Mouse (Mus musculus) CH12.LX (cell line): ENCODE data around the gene Neurl1a. TPM values are rescaled to one million over a fixed set of nuclear protein-coding genes. Genes with fewer than 3 reads are reported as not detected.

Experiments used
- DNase-seq: peaks from one replicate; pipeline ENCODE4 v3.0.0-alpha.2; 2013; ENCODE audit errors: extremely low read depth
- H3K27ac ChIP-seq: 2 replicates; pipeline ENCODE4 v1.5.1; 2012; ENCODE audit warnings: low read depth, mild to moderate bottlenecking, control low read depth, moderate library complexity; ENCODE audit not compliant: insufficient read depth
- H3K27me3 ChIP-seq: replicated peaks from 2 replicates; pipeline ENCODE3; 2012; ENCODE audit warnings: inconsistent platforms
- H3K36me3 ChIP-seq, 2 experiments: replicated peaks in 1 of 2; 2 replicates each; pipeline versions ENCODE3 to v1.6.1; 2012; ENCODE audit warnings: inconsistent platforms in 1 of 2, low read length in 1 of 2, mild to moderate bottlenecking in 1 of 2, mixed read lengths in 1 of 2, moderate library complexity in 1 of 2; ENCODE audit not compliant: control insufficient read depth in 1 of 2, insufficient read depth in 1 of 2
- H3K4me1 ChIP-seq, 2 experiments: 2 replicates each; pipeline ENCODE4 v1.6.1; 2012; ENCODE audit warnings: inconsistent platforms in 1 of 2, moderate library complexity in 1 of 2; ENCODE audit not compliant: insufficient read depth in 2 of 2, control insufficient read depth in 1 of 2
- H3K4me2 ChIP-seq: 2 replicates; pipeline ENCODE4 v1.6.1; 2012; ENCODE audit warnings: low read depth, mild to moderate bottlenecking, control low read depth; ENCODE audit not compliant: poor library complexity, insufficient read depth, severe bottlenecking
- H3K4me3 ChIP-seq, 3 experiments: fragments of 150-350 bp in 1 of 3; sonication (generic) in 1 of 3; replicated peaks in 1 of 3; 2 replicates each; pipeline versions ENCODE3 to v1.5.1; 2011 to 2012; ENCODE audit warnings: low read depth in 2 of 3, low read length in 2 of 3, mild to moderate bottlenecking in 2 of 3, moderate library complexity in 2 of 3, control low read depth in 1 of 3, improper control_type of control experiment in 1 of 3, inconsistent platforms in 1 of 3, mixed read lengths in 1 of 3; ENCODE audit not compliant: poor library complexity in 1 of 3
- H3K79me2 ChIP-seq: replicated peaks from 2 replicates; pipeline ENCODE4 v1.6.1; 2012; ENCODE audit warnings: mild to moderate bottlenecking, moderate library complexity; ENCODE audit not compliant: control insufficient read depth, poor library complexity, insufficient read depth, severe bottlenecking; ENCODE audit errors: extremely low read depth
- H3K9ac ChIP-seq: 2 replicates; pipeline ENCODE4 v1.6.1; 2012; ENCODE audit warnings: low read depth, mild to moderate bottlenecking, control low read depth, moderate library complexity; ENCODE audit not compliant: insufficient read depth
- H3K9me3 ChIP-seq: replicated peaks from 2 replicates; pipeline ENCODE3; 2012; ENCODE audit warnings: low read length, inconsistent platforms, mixed read lengths
- BHLHE40 ChIP-seq: IDR thresholded peaks from 2 replicates; pipeline ENCODE4 v1.6.1; 2011; ENCODE audit warnings: mild to moderate bottlenecking, low read depth, low read length, improper control_type of control experiment
- CTCF ChIP-seq, 2 experiments: IDR thresholded peaks in 1 of 2; conservative IDR thresholded peaks in 1 of 2; 2 replicates each; pipeline ENCODE4 v1.5.1; 2011 to 2012; ENCODE audit warnings: low read depth in 2 of 2, low read length in 2 of 2, improper control_type of control experiment in 1 of 2, inconsistent platforms in 1 of 2, mild to moderate bottlenecking in 1 of 2, moderate library complexity in 1 of 2
- E2F4 ChIP-seq: IDR thresholded peaks from 2 replicates; pipeline ENCODE4 v1.6.1; 2011; ENCODE audit warnings: low read depth, low read length, improper control_type of control experiment; ENCODE audit not compliant: insufficient replicate concordance
- ETS1 ChIP-seq: conservative IDR thresholded peaks from 2 replicates; pipeline ENCODE4 v1.6.1; 2012; ENCODE audit warnings: low read depth, mild to moderate bottlenecking, inconsistent platforms, low read length, improper control_type of control experiment, moderate library complexity
- HCFC1 ChIP-seq: IDR thresholded peaks from 2 replicates; pipeline ENCODE4 v1.6.1; 2012; ENCODE audit warnings: low read depth, mild to moderate bottlenecking, inconsistent platforms, low read length, improper control_type of control experiment
- JUN ChIP-seq: IDR thresholded peaks from 2 replicates; pipeline ENCODE4 v1.6.1; 2011; ENCODE audit warnings: low read depth, mild to moderate bottlenecking, low read length, improper control_type of control experiment, moderate library complexity; ENCODE audit not compliant: insufficient read depth
- KAT2A ChIP-seq: IDR thresholded peaks from 2 replicates; pipeline ENCODE4 v1.6.1; 2012; ENCODE audit warnings: low read length, improper control_type of control experiment, inconsistent platforms; ENCODE audit not compliant: insufficient replicate concordance
- MAX ChIP-seq: IDR thresholded peaks from 2 replicates; pipeline ENCODE4 v1.6.1; 2011; ENCODE audit warnings: low read length, improper control_type of control experiment
- MAZ ChIP-seq: IDR thresholded peaks from 2 replicates; pipeline ENCODE4 v1.6.1; 2012; ENCODE audit warnings: low read depth, mild to moderate bottlenecking, inconsistent platforms, low read length, improper control_type of control experiment, moderate library complexity
- NELFE ChIP-seq: IDR thresholded peaks from 2 replicates; pipeline ENCODE4 v1.6.1; 2011; ENCODE audit warnings: low read depth, low read length, improper control_type of control experiment
- PAX5 ChIP-seq: IDR thresholded peaks from 2 replicates; pipeline ENCODE4 v1.6.1; 2012; ENCODE audit warnings: low read length, inconsistent platforms, mixed read lengths
- POLR2A ChIP-seq: IDR thresholded peaks from 2 replicates; pipeline ENCODE4 v1.6.1; 2011; ENCODE audit warnings: low read depth, mild to moderate bottlenecking, improper control_type of control experiment, low read length
- POLR2AphosphoS2 ChIP-seq: IDR thresholded peaks from 2 replicates; pipeline ENCODE4 v1.6.1; 2011; ENCODE audit warnings: low read depth, low read length, improper control_type of control experiment
- RAD21 ChIP-seq: IDR thresholded peaks from 2 replicates; pipeline ENCODE4 v1.6.1; 2011; ENCODE audit warnings: low read depth, mild to moderate bottlenecking, low read length, improper control_type of control experiment, moderate library complexity
- SMC3 ChIP-seq: IDR thresholded peaks from 2 replicates; pipeline ENCODE4 v1.6.1; 2011; ENCODE audit warnings: low read depth, low read length, improper control_type of control experiment
- TCF12 ChIP-seq: IDR thresholded peaks from 2 replicates; pipeline ENCODE4 v1.6.1; 2014; ENCODE audit warnings: low read depth, mild to moderate bottlenecking, inconsistent platforms, low read length, improper control_type of control experiment
- USF2 ChIP-seq: conservative IDR thresholded peaks from 2 replicates; pipeline ENCODE4 v1.6.1; 2011; ENCODE audit warnings: low read depth, low read length, improper control_type of control experiment
- ZC3H11A ChIP-seq: IDR thresholded peaks from 2 replicates; pipeline ENCODE4 v1.6.1; 2012; ENCODE audit warnings: low read depth, mild to moderate bottlenecking, inconsistent platforms, low read length, improper control_type of control experiment
- ZKSCAN1 ChIP-seq: IDR thresholded peaks from 2 replicates; pipeline ENCODE4 v1.6.1; 2012; ENCODE audit warnings: low read depth, inconsistent platforms, low read length, improper control_type of control experiment, borderline replicate concordance
- dilution Hi-C: fragments of 300-500 bp; cut with MboI; formaldehyde crosslinking; loops from 2 replicates; pipeline ENCODE4 v1.14.3; 2020; ENCODE audit warnings: low sequenced_read_pairs; ENCODE audit not compliant: extremely low pct_unique_long_range_greater_than_20kb, extremely low pct_ligation_motif_present
- in situ Hi-C: fragments of 300-500 bp; cut with MboI; formaldehyde crosslinking; loops from 3 replicates; pipeline ENCODE4 v1.14.3; 2019; ENCODE audit warnings: low sequenced_read_pairs, low pct_ligation_motif_present, low pct_unique_long_range_greater_than_20kb, mixed read lengths
- polyA plus RNA-seq: library from polyadenylated mRNA; unstranded; fragments of >175 nt; gene quantifications from 2 replicates; pipeline ENCODE4 v1.2.1, GENCODE M21; 2012; ENCODE audit warnings: low read depth; ENCODE audit not compliant: insufficient read length
- total RNA-seq, 2 experiments: library from RNA; depleted of rRNA; stranded (reverse); fragments of 300-350 nt in 1 of 2; fragments of >200 nt in 1 of 2; gene quantifications; 2 replicates each; pipeline ENCODE4 v1.2.3; 2012 to 2014

Neurl1a gene
- total and polyA plus RNA-seq, 3 experiments = 0.05 to 0.13 TPM; not detected in 1

DNA sequence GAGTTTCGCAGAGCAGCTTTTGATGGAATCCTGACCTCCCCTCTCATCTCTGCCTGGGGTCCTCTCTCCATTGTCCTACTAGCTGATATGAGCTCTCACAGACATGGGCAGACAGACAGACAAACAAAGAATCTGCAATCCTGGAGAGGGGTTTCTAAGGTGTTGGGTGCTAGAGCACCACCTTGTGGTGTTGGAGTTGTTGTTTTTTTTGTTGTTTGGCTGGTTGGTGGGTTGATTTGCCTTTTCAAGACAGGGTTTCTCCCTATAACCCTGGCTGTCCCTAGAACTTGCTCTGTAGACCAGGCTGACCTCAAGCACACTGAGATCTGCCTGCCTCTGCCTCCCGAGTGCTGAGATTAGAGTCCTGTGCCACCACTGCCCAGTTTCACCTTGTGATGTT lies 3.1 kb upstream of the Neurl1a start:
- in situ Hi-C loops (loop anchor here (5.0 to 10.0 kb wide), 2 partner anchors 89 to 157 kb away; no protein-coding TSS in a partner anchor), dilution Hi-C loops (no loop called here)
- Histone ChIP-seq H3K4me3 (no peak overlapping the region), H3K27me3 (peaks cover 62% of the 10 kb centered on the region), H3K36me3 (no peaks in the 10 kb centered on the region), H3K4me1 (peaks cover 5 to 16% of the 10 kb centered on the region in 2 experiments), H3K4me2 (no peak overlapping the region), H3K27ac (no peak overlapping the region), H3K79me2 (no peaks in the 10 kb centered on the region), H3K9ac (no peak overlapping the region), H3K9me3 (peaks cover 18% of the 10 kb centered on the region)
- TF ChIP-seq CTCF (conservative IDR thresholded peaks at IDR 0.05 in 1 of 2, IDR thresholded peaks at IDR 0.05 in 1 of 2; ENCODE audit: low read depth in 2 of 2, low read length in 2 of 2) = peak in 1 of 2 experiments; percentile 49; a peak in 2 of 4 replicates
- TF ChIP-seq SMC3 = no peak
- TF ChIP-seq ZC3H11A = no peak
- no peak for TF ChIP-seq NELFE
- TF ChIP-seq KAT2A = no peak
- no peak for TF ChIP-seq BHLHE40
- no peak for TF ChIP-seq TCF12
- TF ChIP-seq ETS1 = no peak
- DNase-seq = peak; percentile 50

DNA sequence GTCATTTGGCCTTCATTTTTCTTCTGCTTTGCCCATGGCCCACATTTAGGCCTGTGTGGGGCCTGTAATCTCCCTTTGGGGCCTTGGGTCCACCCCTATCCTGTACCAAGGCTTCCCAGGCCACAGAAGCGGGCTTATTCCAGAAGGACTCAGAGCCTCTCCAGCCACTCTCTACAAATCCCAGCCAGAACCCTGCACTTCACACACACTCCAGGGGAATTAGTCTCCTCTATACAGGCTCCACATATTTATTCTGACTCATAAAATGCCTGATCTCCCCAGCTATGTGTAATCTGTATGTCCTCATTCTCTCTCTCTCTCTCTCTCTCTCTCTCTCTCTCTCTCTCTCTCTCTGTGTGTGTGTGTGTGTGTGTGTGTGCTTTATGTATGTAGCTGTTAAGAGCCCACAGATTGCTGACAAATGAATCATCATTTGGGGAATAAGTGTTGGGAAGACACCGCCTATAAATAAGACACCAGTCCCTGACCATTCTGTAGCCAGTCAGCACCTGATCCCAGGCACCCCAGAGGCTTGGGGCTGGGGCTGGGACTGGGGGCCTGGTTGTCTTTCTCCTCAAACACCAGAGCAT lies 1.6 kb upstream of the Neurl1a start:
- DNase-seq = no peak
- H3K9ac ChIP-seq = no peak overlapping the region
- TF ChIP-seq E2F4 (no peak), MAZ (no peak), ZKSCAN1 (no peak), HCFC1 (no peak), RAD21 (no peak), MAX (no peak), POLR2A (no peak), JUN (no peak), POLR2AphosphoS2 (no peak), PAX5 (no peak), SMC3 (no peak), USF2 (no peak)
- H3K4me1 ChIP-seq = peaks cover 5 to 16% of the 10 kb centered on the region in 2 experiments
- H3K79me2 ChIP-seq = no peaks in the 10 kb centered on the region
- dilution Hi-C loops (no loop called here), in situ Hi-C loops (loop anchor here (5.0 to 10.0 kb wide), 2 partner anchors 88 to 155 kb away; no protein-coding TSS in a partner anchor)
- H3K27me3 ChIP-seq = peaks cover 74% of the 10 kb centered on the region
- no peak overlapping the region for H3K4me3 ChIP-seq
- no peaks in the 10 kb centered on the region for H3K36me3 ChIP-seq
- peaks cover 24% of the 10 kb centered on the region for H3K9me3 ChIP-seq
- no peak overlapping the region for H3K27ac ChIP-seq
- no peak overlapping the region for H3K4me2 ChIP-seq
